Mouse (Mus musculus): ENCODE results near the gene Med24. TPM values are rescaled to one million over a fixed set of nuclear protein-coding genes. Genes with fewer than 3 reads are reported as not detected.
"Not testable (repeated sequence)": the region's sequence is repeated elsewhere in the genome, so short reads cannot be mapped to it uniquely, and the experiment has no call there.

Gene Med24
- total RNA-seq, 2 experiments from 2014 or later = 14.7 to 30.6 TPM

DNA sequence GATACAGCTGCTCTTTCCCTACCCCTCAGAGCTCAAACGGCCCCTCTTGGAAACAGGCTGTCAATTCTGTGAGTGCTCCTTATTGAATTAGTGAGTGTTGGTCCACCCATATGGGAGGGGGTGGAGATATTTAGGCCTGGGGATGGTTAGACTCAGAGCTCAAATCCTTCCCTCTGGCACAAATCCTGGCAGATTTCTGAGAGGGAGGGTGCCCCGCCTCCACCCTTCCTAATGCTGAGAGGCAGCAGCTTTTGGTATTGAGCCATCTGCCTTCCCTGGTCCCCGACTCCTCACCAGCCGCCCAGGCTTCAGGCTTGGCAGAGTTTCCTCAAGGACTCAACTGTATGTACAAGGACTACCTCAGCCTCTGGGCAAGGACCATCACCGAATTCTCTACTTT, 1.9 kb upstream of the Med24 start:
- ATAC-seq (replicated peaks; ENCODE audit: low FRiP score, poor library complexity, severe bottlenecking) = no peak

DNA sequence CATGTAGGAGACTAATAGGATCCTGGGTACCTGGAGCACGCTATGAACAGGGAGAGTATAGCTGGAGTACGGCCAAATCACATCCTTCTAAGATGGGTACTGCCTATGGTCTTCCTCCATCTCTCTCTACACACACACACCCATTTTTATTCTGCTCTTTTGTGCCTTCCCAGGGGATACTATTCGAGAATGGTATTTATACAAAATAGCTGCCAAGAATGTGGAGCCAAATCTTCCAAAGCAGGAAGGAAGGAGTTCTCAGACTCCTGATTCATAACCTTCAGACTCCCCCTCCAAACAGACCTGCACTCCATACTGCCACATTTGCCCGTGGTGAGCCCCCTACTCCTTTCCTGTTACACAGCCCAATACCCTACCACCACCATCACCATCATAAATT, 1.5 kb upstream of the Med24 start:
- no peak for ATAC-seq (replicated peaks; ENCODE audit: low FRiP score, poor library complexity, severe bottlenecking)

DNA sequence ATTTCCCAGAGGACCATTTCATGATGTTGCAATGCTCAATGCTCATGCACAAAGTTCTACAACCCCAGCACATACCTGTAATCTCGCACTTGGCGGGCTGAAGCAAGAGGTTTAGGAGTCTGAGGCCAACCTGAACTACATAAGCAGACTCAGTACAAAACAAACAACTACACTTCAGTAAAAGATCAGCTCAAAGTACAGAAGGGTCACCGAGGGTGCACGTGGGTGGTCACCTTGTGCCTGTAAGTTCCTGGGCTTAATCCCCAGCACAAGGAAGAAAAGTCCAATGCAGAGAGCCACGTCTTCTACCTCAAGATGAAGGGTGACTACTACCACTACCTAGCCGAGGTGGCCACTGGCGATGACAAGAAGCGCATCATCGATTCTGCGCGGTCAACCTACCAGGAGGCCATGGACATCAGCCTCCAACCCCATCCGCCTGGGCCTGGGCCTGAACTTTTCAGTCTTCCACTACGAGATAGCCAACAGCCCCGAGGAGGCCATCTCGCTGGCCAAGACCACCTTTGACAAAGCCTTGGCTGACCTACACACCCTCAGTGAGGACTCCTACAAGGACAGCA, 3.2 kb downstream of the Med24 start:
- no peak for ATAC-seq (replicated peaks; ENCODE audit: low FRiP score, poor library complexity, severe bottlenecking)

DNA sequence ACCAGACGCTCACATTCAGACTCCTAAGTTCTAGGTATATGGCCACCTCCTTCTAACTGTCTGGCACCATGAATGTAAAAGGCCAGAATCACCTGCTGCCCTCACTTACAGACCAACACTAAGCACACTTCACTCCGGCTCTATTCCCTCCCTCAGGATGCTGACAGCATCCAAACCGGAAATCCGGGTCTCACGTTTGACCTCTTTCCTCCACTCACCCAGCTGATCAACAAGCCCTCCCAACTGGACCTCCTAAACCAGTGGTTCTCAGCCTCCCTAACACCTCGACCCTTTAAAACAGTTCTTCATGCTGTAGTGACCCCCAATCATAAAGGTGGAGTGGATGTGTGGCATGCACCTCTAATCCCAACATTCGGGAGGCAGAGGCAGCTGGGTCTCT, 6.1 kb downstream of the Med24 start:
- no peak for ATAC-seq (replicated peaks; ENCODE audit: low FRiP score, poor library complexity, severe bottlenecking)

DNA sequence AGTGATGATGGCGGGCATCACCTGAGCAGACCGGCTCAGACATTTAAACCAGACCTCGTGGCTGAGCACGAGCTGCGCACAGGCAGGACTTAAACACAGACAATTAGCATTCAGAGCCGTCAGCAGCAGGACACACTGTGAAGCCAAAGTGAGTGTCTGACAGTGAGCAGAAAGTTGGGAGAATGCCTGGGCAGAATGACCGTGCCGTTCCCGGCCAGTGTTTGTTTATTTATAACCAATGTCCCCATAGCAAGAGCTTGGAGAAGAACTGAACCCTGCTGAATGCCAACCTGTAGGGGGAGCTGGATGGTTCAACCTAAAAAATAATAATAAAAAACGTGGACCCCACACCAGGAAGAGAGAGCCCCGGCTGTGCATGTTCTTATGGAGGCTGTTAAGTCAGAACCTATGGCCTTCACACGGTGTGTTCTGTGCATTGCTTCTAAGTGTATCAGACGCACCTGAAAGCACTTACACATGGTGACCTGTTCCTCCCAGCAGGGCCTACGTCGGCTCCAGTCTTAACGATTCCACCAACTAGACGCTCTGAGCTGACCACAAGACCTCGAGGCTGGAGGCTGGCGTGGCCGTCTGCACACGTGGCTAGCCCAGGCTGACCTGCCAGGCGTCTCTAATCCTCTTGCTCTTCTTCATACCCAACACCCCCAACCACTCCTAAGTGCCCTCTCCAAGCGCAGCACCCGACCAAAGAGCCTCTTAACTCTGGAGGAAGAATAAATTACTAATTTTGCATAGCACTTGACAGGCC, 7.6 kb downstream of the Med24 start:
- ATAC-seq (replicated peaks; ENCODE audit: low FRiP score, poor library complexity, severe bottlenecking) = no peak

DNA sequence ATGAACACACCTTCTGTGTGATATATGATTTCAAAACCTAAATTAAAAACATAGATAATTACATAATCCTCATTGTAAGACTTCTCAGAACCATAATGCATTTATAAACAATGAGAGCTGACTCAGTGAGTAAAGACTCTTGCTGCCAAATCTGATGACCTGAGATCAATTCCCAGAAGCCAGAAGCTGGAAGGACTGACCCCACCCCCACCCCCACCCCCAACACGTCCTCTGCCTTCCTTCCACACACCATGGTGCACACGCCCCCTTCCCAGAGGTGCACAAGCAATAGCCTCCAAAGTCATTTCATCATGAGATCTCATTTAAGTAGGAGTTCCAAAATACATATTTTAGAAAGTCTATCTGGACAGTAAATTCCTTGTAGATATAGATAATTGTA, 8.5 kb downstream of the Med24 start:
- no peak for ATAC-seq (replicated peaks; ENCODE audit: low FRiP score, poor library complexity, severe bottlenecking)

DNA sequence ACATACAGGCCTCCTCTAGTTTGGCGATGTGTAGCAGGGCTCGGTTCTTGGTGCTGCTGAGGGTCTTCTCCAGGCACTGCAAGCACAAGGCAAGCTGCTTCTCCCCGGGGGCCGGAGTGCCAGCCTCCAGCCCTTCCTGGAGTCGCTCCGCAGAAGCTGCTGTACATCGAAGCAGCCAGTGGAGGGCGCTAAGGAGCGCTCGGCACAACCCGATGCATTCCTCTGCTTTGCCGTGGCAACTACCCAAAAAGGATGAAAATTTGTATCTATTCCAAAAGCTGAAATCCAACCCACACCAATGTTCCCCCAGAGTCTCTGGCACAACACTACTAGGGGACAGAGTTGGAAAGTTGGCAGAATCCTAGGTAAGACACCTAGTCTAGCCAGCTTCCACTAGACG, 11.3 kb downstream of the Med24 start:
- ATAC-seq (replicated peaks; ENCODE audit: low FRiP score, poor library complexity, severe bottlenecking) = peak; percentile 48; the same call in 1 of the 2 replicates

DNA sequence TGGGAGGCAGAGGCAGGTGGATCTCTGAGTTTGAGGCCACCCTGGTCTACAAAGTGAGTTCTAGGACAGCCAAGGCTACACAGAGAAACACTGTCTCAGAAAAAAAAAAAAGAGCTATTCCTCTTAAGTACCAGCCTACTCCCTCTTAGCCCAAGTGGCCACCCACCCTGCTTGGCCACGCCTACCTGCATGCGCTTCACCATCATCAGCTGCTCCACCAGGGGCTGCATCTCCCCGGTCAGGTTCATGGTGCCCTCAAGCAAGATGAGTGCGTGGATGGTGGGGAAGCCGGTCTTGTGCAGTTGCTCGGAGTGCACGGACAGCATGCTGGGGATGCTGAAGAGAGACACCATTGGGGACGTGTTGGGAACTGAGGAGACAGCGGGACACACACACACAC, 13.3 kb downstream of the Med24 start:
- ATAC-seq (replicated peaks; ENCODE audit: low FRiP score, poor library complexity, severe bottlenecking) = no peak

DNA sequence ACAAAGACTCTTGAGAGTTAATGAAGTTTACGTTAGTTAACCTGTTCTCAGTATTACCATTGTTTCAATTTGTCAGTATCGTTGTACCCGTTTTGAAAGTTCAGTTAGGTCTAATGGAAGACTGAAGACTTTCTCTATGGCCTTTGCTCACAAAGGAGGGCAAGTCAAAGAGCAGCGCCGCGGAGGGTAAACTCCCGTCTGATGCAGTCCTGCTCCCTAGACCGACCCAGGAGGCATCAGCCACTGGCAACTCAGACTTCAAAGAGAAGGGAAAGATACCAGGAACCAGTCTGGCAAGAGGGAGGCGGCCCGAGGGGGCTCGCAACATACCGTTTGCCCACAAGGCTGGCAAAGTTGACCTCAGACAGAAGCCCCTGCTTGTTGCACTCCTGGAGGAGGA, 15.5 kb downstream of the Med24 start:
- ATAC-seq (replicated peaks; ENCODE audit: low FRiP score, poor library complexity, severe bottlenecking) = no peak

DNA sequence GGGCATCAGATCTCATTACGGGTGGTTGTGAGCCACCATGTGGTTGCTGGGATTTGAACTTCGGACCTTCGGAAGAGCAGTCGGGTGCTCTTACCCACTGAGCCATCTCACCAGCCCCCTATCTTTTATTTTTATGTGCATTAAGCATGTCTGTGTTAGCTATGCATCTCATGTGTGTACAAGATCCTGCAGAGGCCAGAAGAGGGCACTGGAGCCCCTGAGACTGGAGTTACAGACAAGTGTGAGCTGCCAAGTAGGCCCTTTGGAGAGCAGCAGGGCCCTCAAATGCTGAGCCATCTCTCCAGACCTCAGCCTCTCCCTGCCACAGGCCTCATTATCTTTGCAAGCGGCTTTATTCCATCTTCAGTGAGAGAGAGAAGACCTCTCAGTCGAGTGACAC, 17.2 kb downstream of the Med24 start:
- not testable (repeated sequence) for ATAC-seq (replicated peaks; ENCODE audit: low FRiP score, poor library complexity, severe bottlenecking)

DNA sequence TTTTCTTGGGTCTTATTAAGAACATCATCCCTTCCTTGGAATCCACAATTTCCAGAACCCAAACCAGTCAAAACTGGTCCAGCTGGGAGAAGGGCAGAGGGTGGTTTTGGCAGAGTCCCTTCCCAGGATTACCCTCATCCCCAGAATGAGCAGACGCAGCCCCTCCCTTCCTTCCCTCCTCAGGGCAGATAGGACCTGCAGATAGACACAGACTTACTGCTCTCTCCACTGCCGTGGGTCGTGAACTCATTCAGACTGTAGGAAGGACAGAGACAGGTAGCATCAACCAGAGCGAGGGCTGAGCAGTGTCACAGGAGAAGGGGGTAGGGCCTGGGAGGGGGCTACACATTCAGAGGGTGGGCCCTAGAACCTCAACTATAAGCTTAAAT, 18.2 kb downstream of the Med24 start:
- no peak for ATAC-seq (replicated peaks; ENCODE audit: low FRiP score, poor library complexity, severe bottlenecking)

DNA sequence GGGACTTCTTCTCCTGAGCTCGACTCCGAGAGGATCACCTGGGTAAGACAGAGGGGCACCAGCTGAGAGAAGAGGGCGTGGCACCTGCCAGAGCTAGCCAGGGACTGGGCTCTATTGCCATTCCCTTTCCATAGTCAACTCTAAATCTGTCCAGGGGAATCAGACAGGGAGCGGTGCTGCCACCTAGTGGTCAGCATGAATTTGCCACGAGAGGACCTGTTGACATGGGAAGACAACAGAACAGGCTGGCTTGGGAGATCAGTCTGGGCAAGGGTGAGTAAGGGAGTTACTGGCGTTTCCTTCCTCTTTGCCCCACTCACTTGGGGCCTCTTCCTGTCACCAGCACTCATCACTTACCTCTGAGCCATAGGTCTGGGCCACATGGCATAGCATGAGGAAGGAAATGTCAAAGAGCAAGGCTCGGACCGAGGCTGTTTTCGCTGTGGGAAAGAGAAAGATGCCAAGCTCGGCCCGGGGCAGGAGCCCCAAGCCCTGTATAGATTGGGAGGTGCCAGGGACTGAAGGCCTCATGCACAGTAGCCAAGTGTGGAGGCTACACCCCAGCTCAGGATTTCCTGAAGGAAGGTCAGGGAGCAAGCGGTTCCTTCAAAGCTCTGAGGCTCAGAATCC, 18.7 kb downstream of the Med24 start:
- peak; percentile 73 for ATAC-seq (replicated peaks; ENCODE audit: low FRiP score, poor library complexity, severe bottlenecking)

DNA sequence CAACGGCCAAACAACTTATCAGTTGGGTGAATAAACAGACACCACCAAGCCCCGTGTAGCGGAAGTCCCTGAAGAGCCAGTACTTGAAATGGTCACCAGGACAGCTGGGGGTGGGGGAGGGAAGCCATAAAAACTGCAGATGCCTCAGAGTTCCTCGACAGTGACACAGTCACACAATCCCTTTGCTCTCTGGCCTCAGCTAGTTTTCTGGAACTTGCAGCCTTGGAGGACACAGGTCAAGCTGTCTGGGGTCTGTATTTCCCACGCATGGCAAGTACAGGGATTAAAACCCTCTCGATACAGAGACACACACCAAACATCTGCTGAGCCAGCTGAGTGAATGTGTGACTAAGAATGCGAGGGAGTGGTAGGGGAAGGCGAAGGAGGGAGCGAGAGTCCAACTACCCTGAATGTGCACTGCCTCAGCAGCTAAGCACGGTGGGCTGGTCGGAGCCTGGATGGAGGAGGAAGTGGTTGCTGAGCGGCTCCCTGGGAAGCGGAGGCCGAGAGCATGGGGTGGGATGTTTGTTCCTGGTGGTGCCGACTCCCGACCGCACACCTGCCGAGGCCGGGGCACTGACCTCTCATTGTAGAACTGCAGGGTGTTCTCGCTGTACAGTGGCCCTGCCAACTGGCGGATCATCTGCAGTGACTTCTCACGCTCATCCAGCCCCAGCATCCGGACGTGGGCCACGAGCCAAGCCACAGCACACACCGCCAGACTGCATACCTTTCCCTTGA, 20.1 kb downstream of the Med24 start:
- ATAC-seq (replicated peaks; ENCODE audit: low FRiP score, poor library complexity, severe bottlenecking) = no peak

DNA sequence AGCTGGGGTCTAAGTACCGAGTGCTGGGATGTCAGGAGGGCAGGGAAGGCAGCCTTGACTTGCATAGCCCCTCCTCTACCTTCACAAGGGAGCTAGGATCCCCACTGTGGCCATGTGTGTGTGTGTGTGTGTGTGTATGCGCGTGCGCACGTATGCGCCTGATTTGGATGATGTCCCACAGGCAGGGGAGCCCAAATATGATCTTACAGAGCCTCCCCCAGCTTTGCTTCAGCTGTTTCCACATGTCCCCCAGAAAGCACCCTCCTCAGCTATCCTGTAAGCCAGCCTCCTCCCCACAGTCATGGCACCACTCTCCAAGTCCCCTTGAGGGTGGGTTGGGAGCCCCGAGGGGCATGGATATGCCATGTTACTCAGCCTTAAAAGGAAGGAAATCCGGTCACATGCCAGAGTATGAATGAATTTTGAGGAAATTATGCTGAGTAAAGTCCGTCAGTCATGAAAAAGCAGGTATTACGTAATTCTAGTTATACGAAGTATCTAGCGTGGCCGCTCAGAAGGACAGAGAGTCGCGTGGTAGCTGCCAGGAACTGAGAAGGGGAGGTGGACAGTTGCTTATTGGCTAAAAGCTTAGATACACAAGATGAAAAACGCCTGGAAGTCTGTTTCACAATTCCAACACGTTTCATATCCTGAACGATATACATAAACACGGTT, 20.8 kb downstream of the Med24 start:
- ATAC-seq (replicated peaks; ENCODE audit: low FRiP score, poor library complexity, severe bottlenecking) = no peak

DNA sequence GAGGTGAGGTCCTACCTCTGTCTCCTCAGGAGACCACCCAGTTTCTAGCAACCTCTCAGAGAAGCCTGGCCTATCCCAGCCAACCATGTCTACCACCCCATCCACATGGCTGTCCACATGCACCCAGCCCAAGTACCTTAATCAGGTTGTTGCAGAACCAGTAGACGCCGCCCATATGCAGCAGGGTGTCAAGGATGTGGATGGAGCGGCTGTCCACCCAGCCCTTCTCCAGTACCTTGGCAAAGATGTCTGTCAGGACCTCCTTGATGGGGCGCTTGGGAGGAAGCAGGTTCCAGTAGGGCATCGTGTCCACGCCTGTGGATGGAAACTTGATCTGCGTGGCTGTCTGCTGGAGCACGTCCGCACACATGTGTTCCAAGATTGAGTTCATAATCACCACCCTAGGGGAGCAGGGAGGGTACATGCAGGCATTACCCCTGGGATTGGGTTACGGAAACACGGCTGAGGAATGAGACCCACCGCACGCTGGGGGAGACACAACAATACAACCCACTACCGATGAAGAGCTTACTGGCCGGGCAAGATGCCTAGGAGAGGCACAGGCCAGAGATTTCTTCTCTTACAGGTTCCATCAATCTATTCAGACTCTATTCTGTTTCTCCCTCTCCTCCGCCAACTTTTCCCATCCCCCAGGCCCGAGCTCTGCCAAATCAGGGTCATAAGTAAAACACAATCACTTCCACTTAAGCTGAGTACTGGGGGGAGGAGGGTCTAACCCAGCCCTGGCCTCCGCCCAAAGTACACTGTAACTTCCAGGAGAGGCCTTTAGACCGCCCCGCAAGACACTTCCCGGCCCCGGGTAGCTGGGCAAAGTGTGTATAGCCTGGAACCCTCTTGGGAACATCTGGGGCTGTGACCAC, 21.6 kb downstream of the Med24 start:
- no peak for ATAC-seq (replicated peaks; ENCODE audit: low FRiP score, poor library complexity, severe bottlenecking)

DNA sequence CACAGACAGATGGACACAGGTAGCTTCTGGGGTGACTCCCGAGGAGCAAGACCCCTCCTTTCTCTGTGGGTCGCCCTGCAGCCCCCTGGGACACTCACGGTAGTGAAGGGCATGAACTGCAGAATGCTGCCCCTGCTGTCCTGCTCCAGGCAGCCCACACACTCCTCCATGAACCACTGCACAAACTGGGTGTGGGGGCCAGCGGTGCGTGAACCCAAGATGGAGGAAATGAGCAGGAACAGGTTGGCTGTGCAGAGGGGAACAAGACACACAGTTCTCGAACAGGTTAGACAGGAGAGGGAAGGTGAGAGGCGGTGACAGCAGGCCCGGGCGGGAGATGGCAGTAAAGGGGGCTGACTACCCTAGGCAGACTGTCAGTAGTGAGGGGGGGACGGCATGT, 24.2 kb downstream of the Med24 start:
- no peak for ATAC-seq (replicated peaks; ENCODE audit: low FRiP score, poor library complexity, severe bottlenecking)

DNA sequence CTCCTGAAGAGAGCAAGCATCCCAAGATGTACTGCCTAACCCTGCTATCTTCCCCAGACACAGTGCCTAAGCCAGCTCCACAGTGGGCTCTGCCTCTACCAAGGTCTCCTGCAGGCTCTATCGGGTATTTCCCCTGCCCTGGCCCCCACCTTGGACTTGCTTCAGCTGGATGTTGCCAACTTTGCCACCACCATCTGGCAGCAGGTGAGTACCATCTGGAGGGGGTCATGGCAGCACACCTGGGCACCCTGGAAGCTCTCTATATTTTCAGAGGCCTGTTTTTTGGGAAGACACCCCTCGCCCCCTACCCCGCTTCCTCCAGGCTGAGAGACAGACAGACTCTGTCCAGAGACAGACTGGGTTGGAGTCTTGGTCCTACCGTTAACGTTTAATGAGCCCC, 26.9 kb downstream of the Med24 start:
- ATAC-seq (replicated peaks; ENCODE audit: low FRiP score, poor library complexity, severe bottlenecking) = no peak

DNA sequence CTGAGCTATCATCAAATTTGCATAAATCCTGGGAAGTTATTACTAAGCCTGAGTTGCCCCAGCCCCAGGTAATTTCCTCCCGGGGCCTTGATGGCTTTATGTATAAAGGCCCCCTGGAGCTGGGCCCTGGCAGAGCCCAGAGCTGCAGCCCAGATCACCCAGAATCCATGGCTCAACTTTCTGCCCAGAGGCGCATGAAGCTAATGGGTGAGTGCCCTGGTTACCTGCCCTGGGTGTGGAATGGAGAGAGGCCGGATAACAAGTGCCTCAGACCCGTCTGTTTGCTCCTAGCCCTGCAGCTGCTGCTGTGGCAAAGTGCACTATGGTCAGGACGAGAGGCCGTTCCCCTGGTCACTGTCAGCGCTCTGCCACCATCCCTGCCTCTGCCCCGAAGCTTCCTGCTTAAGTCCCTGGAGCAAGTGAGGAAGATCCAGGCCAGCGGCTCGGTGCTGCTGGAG, 28.0 kb downstream of the Med24 start, which contains the start of gene Csf3:
TSS of gene Csf3 (plus strand) at position 51 of the 458 bp plus-strand sequence.
- no peak for ATAC-seq (replicated peaks; ENCODE audit: low FRiP score, poor library complexity, severe bottlenecking)

DNA sequence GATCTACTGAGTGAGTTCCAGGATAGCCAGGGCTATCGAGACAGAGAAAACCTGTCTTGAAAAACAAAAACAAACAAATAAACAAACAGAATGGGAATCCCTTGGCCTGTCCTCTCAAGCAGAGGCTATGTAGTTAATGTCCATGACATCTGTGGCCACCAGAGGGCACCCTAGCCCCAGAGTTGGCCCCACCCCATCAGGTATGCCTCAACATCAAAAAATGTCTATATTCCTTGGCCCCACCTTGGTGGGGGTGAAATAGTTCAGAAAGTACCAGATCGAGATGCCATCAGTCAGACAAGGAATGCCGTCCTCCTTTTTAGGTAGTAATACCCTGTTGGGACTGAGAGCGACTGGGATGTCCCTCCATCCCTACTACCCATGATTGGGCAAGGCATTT, 29.3 kb downstream of the Med24 start:
- ATAC-seq (replicated peaks; ENCODE audit: low FRiP score, poor library complexity, severe bottlenecking) = peak; percentile 74

All from erythroid progenitor cell, adult 5-6 weeks (primary cell).